Mouse (Mus musculus) myocyte (in vitro differentiated cells): Measurements from ENCODE around the gene Oser1. TPM values are rescaled to one million over a fixed set of nuclear protein-coding genes. Genes with fewer than 3 reads are reported as not detected.

Source experiments
- H3K27me3 ChIP-seq: one replicate; pipeline ENCODE4 v1.6.1; 2011; ENCODE audit not compliant: control insufficient read depth, insufficient read depth, insufficient read length
- H3K36me3 ChIP-seq: one replicate; pipeline ENCODE4 v1.6.1; 2011; ENCODE audit not compliant: control insufficient read depth, insufficient read depth
- H3K4me2 ChIP-seq: one replicate; pipeline ENCODE4 v1.6.1; 2011; ENCODE audit warnings: low read depth, control low read depth
- H3K4me3 ChIP-seq: one replicate; pipeline ENCODE4 v1.5.1; 2011; ENCODE audit warnings: mild to moderate bottlenecking, control low read depth, moderate library complexity
- H3K79me2 ChIP-seq: one replicate; pipeline ENCODE4 v1.6.1; 2011; ENCODE audit not compliant: control insufficient read depth, insufficient read depth
- H3ac ChIP-seq: one replicate; pipeline ENCODE4 v1.6.1; 2011; ENCODE audit not compliant: control insufficient read depth, insufficient read length
- CEBPB ChIP-seq: IDR thresholded peaks from 2 replicates; pipeline ENCODE4 v1.6.1; 2011; ENCODE audit warnings: mild to moderate bottlenecking, moderate library complexity; ENCODE audit not compliant: poor library complexity, insufficient read depth, severe bottlenecking
- E2F4 ChIP-seq: IDR thresholded peaks from one replicate; pipeline ENCODE4 v1.6.1; 2011; ENCODE audit warnings: mild to moderate bottlenecking, control low read depth, moderate library complexity; ENCODE audit not compliant: insufficient read depth
- MAX ChIP-seq: IDR thresholded peaks from one replicate; pipeline ENCODE4 v1.6.1; 2011; ENCODE audit warnings: low read depth, mild to moderate bottlenecking, control low read depth
- MYOD1 ChIP-seq, 3 experiments: IDR thresholded peaks; one replicate each; pipeline ENCODE4 v1.6.1; 2011; ENCODE audit warnings: control low read depth in 2 of 3, low read depth in 2 of 3, mild to moderate bottlenecking in 2 of 3, moderate library complexity in 1 of 3; ENCODE audit not compliant: insufficient read length in 2 of 3, control insufficient read depth in 1 of 3
- MYOG ChIP-seq, 3 experiments: IDR thresholded peaks; one replicate each; pipeline ENCODE4 v1.6.1; 2011; ENCODE audit warnings: control low read depth in 2 of 3, low read depth in 2 of 3, mild to moderate bottlenecking in 2 of 3; ENCODE audit not compliant: insufficient read length in 2 of 3, control insufficient read depth in 1 of 3, insufficient read depth in 1 of 3
- POLR2A ChIP-seq: IDR thresholded peaks from one replicate; pipeline ENCODE4 v1.6.1; 2011; ENCODE audit warnings: low read depth, mild to moderate bottlenecking, control low read depth, moderate library complexity; ENCODE audit not compliant: insufficient read length
- POLR2AphosphoS2 ChIP-seq: IDR thresholded peaks from one replicate; pipeline ENCODE4 v1.6.1; 2011; ENCODE audit warnings: low read depth, control low read depth; ENCODE audit not compliant: insufficient read length
- REST ChIP-seq: IDR thresholded peaks from one replicate; pipeline ENCODE4 v1.6.1; 2011; ENCODE audit warnings: mild to moderate bottlenecking, control low read depth, moderate library complexity; ENCODE audit not compliant: insufficient read depth, insufficient read length
- SRF ChIP-seq: IDR thresholded peaks from one replicate; pipeline ENCODE4 v1.6.1; 2011; ENCODE audit warnings: low read depth; ENCODE audit not compliant: control insufficient read depth, insufficient read length
- TCF12 ChIP-seq: IDR thresholded peaks from one replicate; pipeline ENCODE4 v1.6.1; 2011; ENCODE audit warnings: mild to moderate bottlenecking, control low read depth; ENCODE audit not compliant: poor library complexity, insufficient read depth, severe bottlenecking
- TCF3 ChIP-seq: IDR thresholded peaks from one replicate; pipeline ENCODE4 v1.6.1; 2011; ENCODE audit warnings: low read depth, control low read depth; ENCODE audit not compliant: insufficient read length
- USF1 ChIP-seq: IDR thresholded peaks from one replicate; pipeline ENCODE4 v1.6.1; 2011; ENCODE audit warnings: low read depth, mild to moderate bottlenecking, control low read depth, moderate library complexity
- polyA plus RNA-seq: library from polyadenylated mRNA; unstranded; fragments of >200 nt; fragmentation: generic; extraction: Trizol; gene quantifications from one replicate; pipeline ENCODE4 v1.2.1, GENCODE M21; 2012; ENCODE audit warnings: missing spikeins

The Oser1 gene
- polyA plus RNA-seq, 1 experiment, result 30.3 TPM

- no peaks in the 10 kb centered on the region for H3K79me2 ChIP-seq
- TF ChIP-seq E2F4 (no peak), TCF3 (no peak), POLR2AphosphoS2 (no peak), POLR2A (no peak), MAX (no peak), TCF12 (no peak), CEBPB (no peak), MYOG (IDR thresholded peaks at IDR 0.05; ENCODE audit: control insufficient read depth in 1 of 3, insufficient read depth in 1 of 3, insufficient read length in 2 of 3, low read depth in 2 of 3) (no peak), REST (no peak)
- no peak overlapping the region for H3ac ChIP-seq
- no peak overlapping the region for H3K4me3 ChIP-seq
- no peaks in the 10 kb centered on the region for H3K36me3 ChIP-seq
- H3K4me2 ChIP-seq, result no peak overlapping the region
- peaks cover 13% of the 10 kb centered on the region for H3K27me3 ChIP-seq
These were observed 4.0 kb upstream of the Oser1 start for GRCm38 (mm10) chr2:163428346-163429011.

DNA sequence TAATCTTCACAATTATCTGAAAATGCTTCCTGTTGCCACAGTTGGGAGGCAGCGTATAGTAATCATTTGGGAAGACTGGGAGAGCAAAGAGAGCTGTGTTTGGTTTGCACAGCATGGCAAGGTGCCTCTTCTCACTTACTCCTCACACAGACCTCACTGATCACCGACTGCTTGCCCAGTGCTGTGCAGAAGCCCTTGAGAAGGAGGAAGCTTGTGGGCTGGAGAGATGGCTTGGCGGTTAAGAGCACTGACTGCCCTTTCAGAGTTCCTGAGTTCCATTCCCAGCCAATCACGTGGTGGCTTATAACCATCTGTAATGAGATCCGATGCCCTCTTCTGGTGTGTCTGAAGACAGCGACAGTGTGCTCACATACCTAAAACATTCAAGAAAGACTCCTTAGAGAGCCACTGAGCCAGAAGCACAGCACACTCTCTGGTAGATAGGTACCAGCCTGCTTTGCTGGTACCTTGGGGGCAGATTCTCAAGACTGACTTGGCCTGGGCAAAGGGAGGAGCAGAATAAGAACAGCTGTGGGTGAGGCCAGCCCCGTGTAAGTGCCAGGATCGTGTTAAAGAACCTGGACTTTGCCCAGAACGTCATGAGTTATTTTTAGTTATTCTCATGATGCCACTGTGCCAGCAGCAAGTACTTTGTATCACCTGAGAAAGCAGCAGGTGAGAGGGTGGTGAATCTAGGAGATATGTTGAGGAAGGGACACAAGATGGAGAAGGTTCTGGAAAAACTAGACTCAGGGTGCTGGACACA lies 1.4 kb downstream of the Oser1 start:
- no peaks in the 10 kb centered on the region for H3K27me3 ChIP-seq
- TF ChIP-seq MYOG (IDR thresholded peaks at IDR 0.05; ENCODE audit: control insufficient read depth in 1 of 3, insufficient read depth in 1 of 3, insufficient read length in 2 of 3, low read depth in 2 of 3), result no peak
- TF ChIP-seq MYOD1 (IDR thresholded peaks at IDR 0.05; ENCODE audit: control insufficient read depth in 1 of 3, insufficient read length in 2 of 3, low read depth in 2 of 3), result no peak
- TF ChIP-seq TCF12, result no peak
- no peak for TF ChIP-seq REST
- TF ChIP-seq MAX, result no peak
- no peak for TF ChIP-seq E2F4
- TF ChIP-seq POLR2AphosphoS2, result no peak
- no peak for TF ChIP-seq TCF3
- no peak for TF ChIP-seq CEBPB
- no peak for TF ChIP-seq POLR2A
- TF ChIP-seq USF1, result no peak
- no peak for TF ChIP-seq SRF
- H3ac ChIP-seq, result no peak overlapping the region
- no peak overlapping the region for H3K4me2 ChIP-seq
- no peaks in the 10 kb centered on the region for H3K36me3 ChIP-seq
- H3K79me2 ChIP-seq, result peaks cover 28% of the 10 kb centered on the region
- H3K4me3 ChIP-seq, result no peak overlapping the region

DNA sequence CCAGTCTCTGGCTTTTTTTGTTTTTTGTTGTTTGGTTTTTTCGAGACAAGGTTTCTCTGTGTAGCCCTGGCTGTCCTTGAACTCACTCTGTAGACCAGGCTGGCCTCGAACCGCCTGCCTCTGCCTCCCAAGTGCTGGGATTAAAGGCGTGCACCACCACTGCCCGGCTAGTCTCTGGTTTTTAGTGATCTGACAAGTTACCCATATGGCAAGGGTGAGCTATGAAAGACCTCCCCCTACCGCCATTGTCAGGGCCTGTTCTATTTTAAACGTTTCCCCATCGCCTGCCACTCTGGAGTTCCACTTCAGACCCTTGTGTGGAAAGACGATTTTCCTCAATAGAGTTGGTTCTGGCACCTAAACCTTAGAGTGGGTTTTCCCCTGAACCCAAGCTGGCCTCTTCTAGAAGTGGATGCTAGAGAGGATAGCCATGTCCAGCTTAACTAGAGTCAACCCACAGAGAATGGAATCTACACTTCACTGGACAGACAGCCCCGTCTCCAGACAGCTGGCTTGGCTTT lies 4.1 kb downstream of the Oser1 start:
- TF ChIP-seq MYOD1 (IDR thresholded peaks at IDR 0.05; ENCODE audit: control insufficient read depth in 1 of 3, insufficient read length in 2 of 3, low read depth in 2 of 3) (no peak), CEBPB (no peak), POLR2AphosphoS2 (no peak), E2F4 (no peak), REST (no peak), TCF3 (no peak), MYOG (IDR thresholded peaks at IDR 0.05; ENCODE audit: control insufficient read depth in 1 of 3, insufficient read depth in 1 of 3, insufficient read length in 2 of 3, low read depth in 2 of 3) (no peak), SRF (no peak), MAX (no peak), TCF12 (no peak), POLR2A (no peak)
- Histone ChIP-seq H3K4me2 (peak overlapping the region; percentile 87), H3K4me3 (peak overlapping the region; percentile 84), H3K79me2 (peaks cover 54% of the 10 kb centered on the region), H3K36me3 (no peaks in the 10 kb centered on the region), H3ac (peak overlapping the region; percentile 81), H3K27me3 (no peaks in the 10 kb centered on the region)

- no peaks in the 10 kb centered on the region for H3K27me3 ChIP-seq
- no peak for TF ChIP-seq TCF12
- TF ChIP-seq SRF, result no peak
- TF ChIP-seq MYOG (IDR thresholded peaks at IDR 0.05; ENCODE audit: control insufficient read depth in 1 of 3, insufficient read depth in 1 of 3, insufficient read length in 2 of 3, low read depth in 2 of 3), result peak in 1 of 3 experiments; percentile 20
- peak; percentile 9 for TF ChIP-seq E2F4
- TF ChIP-seq MAX, result peak; percentile 52
- peak; percentile 85 for TF ChIP-seq POLR2A
- no peak for TF ChIP-seq CEBPB
- TF ChIP-seq REST, result no peak
- no peak for TF ChIP-seq MYOD1 (IDR thresholded peaks at IDR 0.05; ENCODE audit: control insufficient read depth in 1 of 3, insufficient read length in 2 of 3, low read depth in 2 of 3)
- TF ChIP-seq POLR2AphosphoS2, result peak; percentile 92
- peak; percentile 94 for TF ChIP-seq USF1
These were observed 5.0 kb downstream of the Oser1 start for GRCm38 (mm10) chr2:163419346-163420045.

More at GRCm38 (mm10) chr2:163419346-163420045, 5.0 kb downstream of the Oser1 start:
- H3K79me2 ChIP-seq, result peaks cover 63% of the 10 kb centered on the region
- peak overlapping the region; percentile 84 for H3K4me3 ChIP-seq
- H3ac ChIP-seq, result peak overlapping the region; percentile 81
- peak overlapping the region; percentile 87 for H3K4me2 ChIP-seq
- peaks cover under 1% of the 10 kb centered on the region for H3K36me3 ChIP-seq
